Mouse (Mus musculus): ENCODE measurements around the gene Arhgap27.
"Not testable (repeated sequence)": the region's sequence is repeated elsewhere in the genome, so short reads cannot be mapped to it uniquely, and the experiment has no call there.

Arhgap27 gene

DNA sequence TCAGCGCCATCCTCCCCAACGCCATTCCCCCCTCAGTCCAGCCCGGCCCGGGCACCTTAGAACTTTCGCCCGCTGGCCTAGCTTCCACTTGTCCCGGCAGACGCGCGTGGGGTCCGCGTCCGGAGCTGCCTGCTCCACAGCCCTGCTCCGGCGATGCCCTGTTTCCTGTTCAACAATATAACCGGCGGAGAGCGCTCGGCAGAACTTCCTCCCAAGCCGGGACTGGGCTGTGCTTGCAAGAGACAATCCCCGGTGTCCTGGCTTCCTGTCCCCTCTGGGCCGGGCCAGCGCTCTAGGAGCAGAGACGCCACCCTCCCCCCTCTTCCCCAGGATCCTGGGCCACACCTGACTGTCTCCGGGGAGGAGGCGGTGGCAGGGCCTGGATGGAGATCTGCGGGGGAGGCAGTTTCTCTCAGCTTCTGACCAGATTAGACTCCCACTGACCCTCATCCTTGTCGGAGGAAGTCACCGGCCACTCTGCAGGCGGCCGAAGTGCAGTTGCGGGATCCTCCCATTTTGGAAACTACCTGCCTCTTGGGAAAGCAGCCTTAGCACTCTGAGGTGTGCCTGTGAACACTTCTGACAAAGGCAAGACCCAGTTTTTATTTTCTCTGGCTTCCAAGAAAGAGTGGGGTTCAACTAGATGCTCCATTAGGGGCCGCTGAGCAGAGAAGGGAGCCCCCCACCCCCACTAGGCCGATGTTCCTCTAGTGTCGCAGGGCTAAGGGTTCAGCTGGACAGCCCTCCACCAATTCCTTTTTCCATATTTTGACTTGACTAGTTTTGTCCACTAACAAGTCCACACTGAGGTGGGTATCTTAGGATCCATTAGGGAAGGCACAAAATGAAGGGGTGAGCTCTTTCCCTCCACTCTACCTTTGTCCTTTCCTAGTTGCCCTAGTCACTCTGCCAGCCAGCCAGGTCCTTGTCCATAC lies at the start of gene Arhgap27:
TSS of gene Arhgap27 (minus strand) at position 479 of the 935 bp plus-strand sequence.
- peak; percentile 53 for DNase-seq (ENCODE audit: extremely low read depth, low read depth)

- no peak for DNase-seq (ENCODE audit: extremely low read depth, low read depth)
Measured at GRCm38 (mm10) chr11:103412950-103413423, 49.5 kb upstream of the Arhgap27 start.

DNA sequence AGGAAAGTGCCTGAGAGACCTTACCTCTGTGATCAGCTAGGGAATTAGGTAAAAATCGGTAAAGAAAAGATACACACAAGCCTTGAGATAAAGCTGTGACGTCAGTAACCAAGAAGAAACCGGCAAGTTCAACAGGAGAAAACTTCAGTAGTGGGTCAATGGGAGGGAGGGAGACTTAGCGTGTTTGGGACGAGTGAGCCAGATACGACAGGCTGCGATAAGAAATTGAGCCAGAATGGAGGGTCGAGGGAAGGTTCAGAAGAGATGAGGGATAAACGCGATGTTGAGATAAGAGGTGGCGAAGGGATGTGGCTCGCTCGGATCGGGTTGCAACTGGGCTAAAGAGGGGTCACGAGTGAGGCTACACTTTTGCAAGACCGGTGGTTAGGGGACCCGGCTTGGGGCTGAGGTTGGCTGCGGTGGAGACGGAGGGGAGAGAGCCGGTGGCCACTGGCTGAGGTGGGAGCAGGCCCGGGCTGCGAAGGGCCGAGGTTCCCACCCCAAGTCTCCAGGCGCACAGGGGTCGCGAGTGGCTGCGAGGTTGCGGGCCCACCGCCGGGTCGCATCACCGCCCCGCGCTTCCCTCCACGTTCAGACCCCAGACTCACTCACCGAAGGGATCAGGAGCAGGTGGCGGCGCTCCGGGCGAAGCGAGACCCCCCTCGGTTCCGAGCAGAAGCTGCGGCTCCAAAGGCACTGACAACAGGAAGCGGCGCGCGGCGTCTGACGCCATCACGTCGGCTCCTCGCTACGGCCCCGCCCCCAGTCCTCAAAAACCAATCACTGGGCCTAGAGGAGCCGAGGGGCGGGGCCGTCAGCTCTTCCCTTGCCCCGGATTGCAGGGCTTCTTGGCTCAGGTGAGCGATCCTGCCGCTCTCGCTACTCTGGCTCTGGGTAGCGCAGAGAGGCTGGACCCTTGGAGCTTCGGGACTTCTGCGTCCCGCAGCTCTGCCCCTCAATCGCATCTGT lies 48.8 kb upstream of the Arhgap27 start, which contains the start of gene Plekhm1:
TSS of gene Plekhm1 (minus strand) at position 707 of the 969 bp plus-strand sequence.
- peak; percentile 76 for DNase-seq (ENCODE audit: extremely low read depth, low read depth)

DNA sequence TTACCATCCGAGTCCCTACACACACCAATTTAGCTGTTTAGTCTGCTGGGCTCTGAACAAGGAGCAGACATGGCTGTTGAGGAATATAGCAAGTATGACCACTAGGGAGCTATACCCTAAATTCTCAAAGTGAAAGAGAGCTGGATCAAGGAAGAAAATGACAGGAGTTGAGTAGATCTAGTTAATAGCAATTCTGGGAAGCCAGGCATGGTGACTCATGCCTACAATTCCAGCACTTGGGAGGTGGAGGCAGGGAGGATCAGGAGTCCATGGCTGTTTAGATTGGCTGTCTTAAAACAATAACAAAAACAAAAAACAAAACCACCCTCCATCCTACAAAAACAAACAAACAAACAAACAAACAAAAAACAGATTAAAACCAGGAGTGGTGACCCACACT lies 47.8 kb upstream of the Arhgap27 start:
- DNase-seq (ENCODE audit: extremely low read depth, low read depth) = no peak

DNA sequence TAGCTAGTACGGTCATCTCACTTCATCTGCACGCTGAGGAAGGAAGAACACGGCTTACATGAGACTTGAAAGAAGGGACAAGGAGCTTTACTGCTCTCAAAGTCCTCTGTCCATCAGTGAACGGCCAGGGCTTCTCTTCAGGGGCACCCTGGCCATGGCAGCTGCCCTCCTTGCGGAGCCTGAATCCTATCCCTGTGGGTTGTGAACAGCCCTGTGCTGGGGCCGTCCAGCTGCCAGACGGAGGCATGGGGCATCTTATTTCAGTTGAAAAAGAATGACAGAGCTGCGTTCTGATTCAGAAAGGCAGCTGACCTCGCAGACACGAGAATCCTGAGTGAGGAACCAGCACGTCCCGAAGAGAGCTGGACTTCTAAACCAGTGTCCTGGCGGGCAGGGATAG lies 45.4 kb upstream of the Arhgap27 start:
- DNase-seq (ENCODE audit: extremely low read depth, low read depth) = no peak

- DNase-seq (ENCODE audit: extremely low read depth, low read depth) = not testable (repeated sequence)
Measured at GRCm38 (mm10) chr11:103407136-103407535, 43.6 kb upstream of the Arhgap27 start.

DNA sequence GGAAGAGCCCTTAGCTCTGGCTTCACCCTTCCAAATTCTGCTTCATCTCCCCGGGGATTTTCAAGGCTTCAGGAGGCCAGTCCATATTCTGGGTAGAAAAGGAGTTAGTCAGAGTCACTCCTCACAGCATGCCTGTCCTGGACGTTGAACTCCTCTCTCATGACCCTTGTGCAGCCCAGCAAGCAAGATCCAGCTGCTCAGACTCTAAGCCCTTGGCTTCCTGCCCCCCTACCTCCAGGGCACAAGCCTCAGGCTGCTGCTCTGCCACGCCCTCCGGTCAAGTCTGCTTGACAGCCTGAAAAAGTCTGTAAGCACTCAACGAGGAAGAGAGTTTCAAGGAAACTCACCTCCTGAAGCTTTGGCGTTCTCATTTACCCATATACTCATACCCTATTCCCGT lies 43.1 kb upstream of the Arhgap27 start:
- DNase-seq (ENCODE audit: extremely low read depth, low read depth) = no peak

GRCm38 (mm10) chr11:103405814-103406213 lies 42.3 kb upstream of the Arhgap27 start:
- DNase-seq (ENCODE audit: extremely low read depth, low read depth) = no peak

DNA sequence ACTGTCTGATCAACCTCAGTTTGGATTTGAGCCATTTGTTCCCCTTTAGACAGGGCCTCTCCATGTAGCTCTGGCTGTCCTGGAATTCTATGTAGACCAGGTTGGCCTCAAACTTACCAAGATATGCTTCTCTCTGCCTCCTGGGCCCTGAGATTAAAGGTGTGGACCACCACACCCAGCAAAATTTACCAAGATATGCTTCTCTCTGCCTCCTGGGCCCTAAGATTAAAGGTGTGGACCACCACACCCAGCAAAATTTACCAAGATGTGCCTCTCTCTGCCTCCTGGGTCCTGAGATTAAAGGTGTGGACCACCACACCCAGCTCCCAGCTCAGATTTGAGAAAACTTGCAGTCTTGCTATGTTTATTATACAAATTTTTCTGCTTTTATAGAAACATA lies 41.1 kb upstream of the Arhgap27 start:
- no peak for DNase-seq (ENCODE audit: extremely low read depth, low read depth)

GRCm38 (mm10) chr11:103403776-103404175 lies 40.3 kb upstream of the Arhgap27 start:
- DNase-seq (ENCODE audit: extremely low read depth, low read depth) = no peak

GRCm38 (mm10) chr11:103402738-103403137 lies 39.2 kb upstream of the Arhgap27 start:
- DNase-seq (ENCODE audit: extremely low read depth, low read depth) = no peak

GRCm38 (mm10) chr11:103402198-103402597 lies 38.7 kb upstream of the Arhgap27 start:
- no peak for DNase-seq (ENCODE audit: extremely low read depth, low read depth)

DNA sequence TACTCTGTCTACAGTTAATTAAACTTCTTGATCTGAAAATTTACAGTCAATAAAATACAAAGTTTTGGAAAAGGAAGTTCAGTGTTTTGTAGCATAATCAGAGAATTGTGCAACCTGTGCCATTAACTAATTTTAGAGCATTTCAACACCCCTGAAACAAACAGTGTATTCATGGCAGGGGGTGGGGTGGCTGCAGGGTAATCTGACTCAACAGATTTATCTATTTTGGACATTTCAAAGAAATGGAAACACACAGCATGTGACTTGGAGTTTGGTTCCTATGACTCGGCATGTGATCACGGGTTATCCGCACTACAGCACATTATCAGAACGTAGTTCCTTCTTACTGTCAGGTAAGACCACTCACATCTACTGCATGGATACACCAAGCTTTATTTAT lies 36.5 kb upstream of the Arhgap27 start:
- DNase-seq (ENCODE audit: extremely low read depth, low read depth) = no peak

- DNase-seq (ENCODE audit: extremely low read depth, low read depth) = no peak
Measured at GRCm38 (mm10) chr11:103399050-103399449, 35.6 kb upstream of the Arhgap27 start.

DNA sequence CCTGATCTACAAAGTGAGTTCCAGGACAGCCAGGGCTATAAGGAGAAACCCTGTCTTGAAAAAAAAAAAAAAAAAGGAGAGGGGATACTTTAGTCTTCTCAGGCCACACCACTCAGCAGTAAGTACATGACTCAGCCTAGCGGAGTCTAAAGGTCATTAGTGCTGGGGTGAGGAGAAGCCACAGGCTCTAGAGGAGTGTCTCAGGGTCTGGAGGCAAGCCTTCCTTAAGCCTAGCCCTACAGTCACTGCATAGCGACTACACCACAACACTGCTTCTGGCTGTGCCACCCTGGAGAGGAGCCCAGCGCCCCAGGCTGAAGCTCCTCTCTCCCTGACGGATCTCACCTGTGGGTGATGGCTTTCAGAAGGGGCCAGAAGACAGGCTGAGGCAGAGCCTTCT lies 33.2 kb upstream of the Arhgap27 start:
- no peak for DNase-seq (ENCODE audit: extremely low read depth, low read depth)

GRCm38 (mm10) chr11:103396236-103396635 lies 32.7 kb upstream of the Arhgap27 start:
- no peak for DNase-seq (ENCODE audit: extremely low read depth, low read depth)

- DNase-seq (ENCODE audit: extremely low read depth, low read depth) = no peak
Measured at GRCm38 (mm10) chr11:103394604-103395003, 31.1 kb upstream of the Arhgap27 start.

- DNase-seq (ENCODE audit: extremely low read depth, low read depth) = no peak
Measured at GRCm38 (mm10) chr11:103394025-103394424, 30.5 kb upstream of the Arhgap27 start.

- no peak for DNase-seq (ENCODE audit: extremely low read depth, low read depth)
Measured at GRCm38 (mm10) chr11:103387870-103388526, 24.5 kb upstream of the Arhgap27 start.

DNA sequence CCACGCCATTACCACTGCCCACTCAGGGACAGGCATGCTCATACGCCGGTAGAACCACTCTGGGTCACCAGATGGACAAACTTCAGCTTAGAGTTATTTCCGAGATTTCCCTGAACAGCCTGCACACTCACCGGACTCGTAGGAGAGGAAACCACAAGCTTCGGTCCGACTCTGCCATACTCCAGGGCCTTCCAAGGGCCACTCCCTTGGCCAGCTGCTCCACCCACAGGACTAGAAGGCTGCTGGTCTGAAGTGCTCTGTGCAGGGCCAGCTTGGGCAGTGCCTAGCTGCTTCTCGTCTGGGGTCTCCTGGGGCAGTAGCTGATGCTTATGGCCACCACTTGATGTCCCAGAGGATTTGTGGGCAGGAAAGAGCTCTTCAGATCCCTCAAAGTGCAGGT lies 23.3 kb upstream of the Arhgap27 start:
- DNase-seq (ENCODE audit: extremely low read depth, low read depth) = no peak

DNA sequence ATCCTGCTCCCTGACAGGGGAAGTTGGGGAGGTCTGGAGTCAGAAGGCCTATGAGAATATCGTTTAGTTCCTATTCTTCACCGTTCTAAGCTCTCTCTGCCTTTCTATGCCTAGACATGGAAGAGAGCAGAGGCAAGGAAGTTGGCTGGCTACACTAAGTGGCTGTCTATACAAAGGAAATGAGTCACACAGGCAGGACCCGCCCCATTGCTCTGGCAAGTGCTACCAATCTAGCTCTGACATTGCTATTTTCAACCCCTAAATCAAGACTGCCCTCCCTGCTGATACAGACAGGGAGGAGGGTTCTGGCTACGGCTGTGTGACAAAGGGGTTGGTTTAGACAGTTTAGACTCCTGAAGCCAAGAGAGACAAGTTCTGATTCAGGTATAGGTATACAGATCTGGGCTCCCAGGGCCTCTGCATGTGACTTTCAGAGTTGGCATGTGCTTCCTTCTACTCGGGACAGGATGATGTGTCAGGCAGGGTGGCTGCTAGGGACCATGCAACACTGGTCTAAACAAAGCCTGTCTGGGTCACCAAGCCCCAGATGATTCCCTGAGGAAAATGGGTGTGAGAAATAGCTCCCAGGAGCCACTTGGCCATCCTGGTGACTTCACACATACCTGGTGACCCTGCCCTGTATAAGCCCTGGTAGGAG lies 18.6 kb upstream of the Arhgap27 start:
- peak; percentile 64 for DNase-seq (ENCODE audit: extremely low read depth, low read depth)
